In the genomic region with DNA sequence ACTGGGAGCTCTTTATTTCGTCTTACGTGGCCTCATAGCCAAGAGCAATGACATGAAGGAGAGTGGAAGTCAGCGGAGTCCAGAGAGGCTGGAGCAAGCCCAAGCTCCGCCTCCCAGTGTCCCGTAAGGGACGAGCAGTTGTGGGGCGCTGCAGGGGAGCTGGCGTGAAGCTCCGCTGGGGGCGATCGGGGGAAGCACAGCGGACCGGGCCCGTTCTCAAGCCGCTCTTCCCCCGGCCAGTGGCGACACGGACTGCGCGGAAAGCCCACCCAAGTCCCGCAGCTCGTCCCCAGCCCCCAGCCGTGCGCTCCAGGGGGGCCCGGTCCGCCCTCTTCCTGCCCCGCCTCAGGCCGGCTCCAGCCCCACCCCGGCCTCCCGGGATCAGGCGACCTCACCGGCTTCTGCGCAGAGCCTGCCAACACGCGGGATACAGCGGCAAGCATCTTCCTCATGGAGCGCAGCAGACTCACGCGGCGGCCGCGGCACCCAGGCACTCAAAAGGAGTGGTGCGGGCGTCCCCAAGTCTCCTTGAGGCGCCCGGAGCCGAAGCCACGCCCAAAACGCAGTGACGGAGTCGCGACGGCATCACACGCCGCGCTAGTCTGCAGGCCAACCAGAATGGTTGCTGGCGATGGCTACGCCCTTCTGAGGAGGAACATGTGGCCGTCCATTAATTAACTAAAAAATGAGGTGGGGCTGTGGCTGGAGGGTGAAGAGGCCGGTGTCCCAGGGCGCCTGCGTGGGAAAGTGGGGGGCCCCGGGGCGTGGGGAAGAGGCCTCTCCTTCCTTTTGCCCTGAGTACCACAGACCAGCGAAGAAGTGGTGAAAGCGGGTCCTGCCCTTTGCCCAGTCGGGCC, we compare ENCODE assay signal across 8 mouse cellular contexts. TPM values are rescaled to one million over a fixed set of nuclear protein-coding genes. Genes with fewer than 3 reads are reported as not detected.
DNase-seq lines count a peak whose midpoint lies in the region; ATAC-seq and TF ChIP-seq lines count a peak whose summit lies in the region.

A gene (minus strand): TSS at position 553 of the 857 bp plus-strand sequence.

- DNase-seq in 416B (ENCODE audit: low read depth) (peak; percentile 92), liver (peak; percentile 90)
- peak; percentile 90 for DNase-seq in heart, adult 9 months (ENCODE audit: low spot score in 2 of 2)
- peak; percentile 83 to 91 for DNase-seq in spleen, postnatal 4 days (ENCODE audit: low spot score in 2 of 2)

- no peaks in the 10 kb centered on the region for H3K36me3 ChIP-seq in embryonic facial prominence, embryonic 15.5 days
- no peaks in the 10 kb centered on the region for H3K36me3 ChIP-seq in kidney, embryonic 15.5 days

- no peaks in the 10 kb centered on the region for H3K9me3 ChIP-seq in embryonic facial prominence, embryonic 15.5 days (replicated peaks)
- no peaks in the 10 kb centered on the region for H3K9me3 ChIP-seq in kidney, embryonic 15.5 days (replicated peaks)

- peak within 1 kb of the TSS; percentile 44 for H3K9ac ChIP-seq in embryonic facial prominence, embryonic 15.5 days
- peak within 1 kb of the TSS; percentile 62 for H3K9ac ChIP-seq in kidney, embryonic 15.5 days

- peak; percentile 94 for ATAC-seq in embryonic facial prominence, embryonic 15.5 days (ENCODE audit: insufficient number of reproducible peaks, low FRiP score, low TSS enrichment, low read depth)
- ATAC-seq in kidney, embryonic 15.5 days (replicated peaks; ENCODE audit: low FRiP score), result peak; percentile 98
- ATAC-seq in monocyte, adult 5-6 weeks (replicated peaks; ENCODE audit: insufficient number of reproducible peaks, low FRiP score, low TSS enrichment, poor library complexity, severe bottlenecking), result peak; percentile 96

- H3K4me2 ChIP-seq in embryonic facial prominence, embryonic 15.5 days (replicated peaks), result peak within 1 kb of the TSS; percentile 50
- peak within 1 kb of the TSS; percentile 61 for H3K4me2 ChIP-seq in kidney, embryonic 15.5 days

- peak; percentile 59; the same call in 1 of the 2 replicates for TF ChIP-seq POLR2A in bone marrow, adult 2 months (IDR thresholded peaks at IDR 0.05; ENCODE audit: borderline replicate concordance, control insufficient read depth, low read depth, low read length)

- H3K27ac ChIP-seq in bone marrow, adult 2 months (ENCODE audit: control insufficient read depth, insufficient read depth, low read depth, low read length, poor library complexity), result peak within 1 kb of the TSS; percentile 95
- peak within 1 kb of the TSS; percentile 96 for H3K27ac ChIP-seq in embryonic facial prominence, embryonic 15.5 days (replicated peaks)
- peak within 1 kb of the TSS; percentile 96 for H3K27ac ChIP-seq in kidney, embryonic 15.5 days

- H3K4me1 ChIP-seq in bone marrow, adult 2 months (ENCODE audit: control insufficient read depth, insufficient read depth, low read length), result no peaks in the 10 kb centered on the region; the same call in 1 of the 2 replicates
- peaks cover 4% of the 10 kb centered on the region; the same call in 1 of the 2 replicates for H3K4me1 ChIP-seq in embryonic facial prominence, embryonic 15.5 days
- H3K4me1 ChIP-seq in kidney, embryonic 15.5 days, result 0 out of 2 replicates have a peak, but pooled peaks cover 5% of the 10 kb centered on the region

- H3K27me3 ChIP-seq in embryonic facial prominence, embryonic 15.5 days, result no peaks in the 10 kb centered on the region
- peaks cover 14% of the 10 kb centered on the region for H3K27me3 ChIP-seq in kidney, embryonic 15.5 days

- 11% methylated on average over 67 of the region's 67 CpGs for WGBS in bone marrow, adult 2 months
- WGBS in embryonic facial prominence, embryonic 15.5 days, result 9% methylated on average over 57 of the region's 67 CpGs
- 20% methylated on average over 59 of the region's 67 CpGs for WGBS in kidney, embryonic 15.5 days

- H3K4me3 ChIP-seq in bone marrow, adult 2 months (replicated peaks; ENCODE audit: control insufficient read depth, low read depth, low read length), result peak within 1 kb of the TSS; percentile 84
- H3K4me3 ChIP-seq in embryonic facial prominence, embryonic 15.5 days (replicated peaks), result peak within 1 kb of the TSS; percentile 61
- H3K4me3 ChIP-seq in kidney, embryonic 15.5 days (replicated peaks), result peak within 1 kb of the TSS; percentile 65

- no peak for TF ChIP-seq CTCF in bone marrow, adult 2 months (IDR thresholded peaks at IDR 0.05; ENCODE audit: control insufficient read depth, insufficient read depth, low read length)

RNA-seq across cellular contexts. Expression of the gene that starts here (rescaled TPM):
- 21.7 and 40.3 TPM in 2 replicates for polyA plus RNA-seq in bone marrow, adult 2 months (2011; ENCODE audit: insufficient read depth, insufficient read length, low replicate concordance, missing spikeins)
- 111 and 112 TPM in 2 replicates for polyA plus RNA-seq in embryonic facial prominence, embryonic 15.5 days (2015; fragmentation: Nextera tagmentation; extraction: Ambion mirVana)
- polyA plus RNA-seq in kidney, embryonic 15.5 days (2015; fragmentation: Nextera tagmentation; extraction: Ambion mirVana), result 121 and 124 TPM in 2 replicates
- 171 to 244 TPM (median 237 TPM) in 3 replicates for total RNA-seq in monocyte, adult 5-6 weeks (2017)

Comparison
In these comparisons a context has a peak if more than half of its experiments do, and no peak if none do; other contexts are left out.
1. Peak in every context shown above with its lines: DNase-seq, ATAC-seq, H3K4me3 ChIP-seq and H3K27ac ChIP-seq.